Mouse (Mus musculus) cerebellum, adult 2 months (tissue): ENCODE measurements around the gene Zfp697.
"Not testable (repeated sequence)": the region's sequence is repeated elsewhere in the genome, so short reads cannot be mapped to it uniquely, and the experiment has no call there.

Experiments
- CTCF ChIP-seq: fragments of 200-500 bp; IDR thresholded peaks from 2 replicates; pipeline ENCODE4 v1.5.1; 2011; ENCODE audit warnings: low read depth, mild to moderate bottlenecking, control low read depth, low read length, moderate library complexity, borderline replicate concordance; ENCODE audit not compliant: insufficient read depth
- POLR2A ChIP-seq: fragments of 200-500 bp; IDR thresholded peaks from 2 replicates; pipeline ENCODE4 v1.6.1; 2011; ENCODE audit warnings: low read length, control low read depth, borderline replicate concordance; ENCODE audit not compliant: insufficient read depth

DNA sequence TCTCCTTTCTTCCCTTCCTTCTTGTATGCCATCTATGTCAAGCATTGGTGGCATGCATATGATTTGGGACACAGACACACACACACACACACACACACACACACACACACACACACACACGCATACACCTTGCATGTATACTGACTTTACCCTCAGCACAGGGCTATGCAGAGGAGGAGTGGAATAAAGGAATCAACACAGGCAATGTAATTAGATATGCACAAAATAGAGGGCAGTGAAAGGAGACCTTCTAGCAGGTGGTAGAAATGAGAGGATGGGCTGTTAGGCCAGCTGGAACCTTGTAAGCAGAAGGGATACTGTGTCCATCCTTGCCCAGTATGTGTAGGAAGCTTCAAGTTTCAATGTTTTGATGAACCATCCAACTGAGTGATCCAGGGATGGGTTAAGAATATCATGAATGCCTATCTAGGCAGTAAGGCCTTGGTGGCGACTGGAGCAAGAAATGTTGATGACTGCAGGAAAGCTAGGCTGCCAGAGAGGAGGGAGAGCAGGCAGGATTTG lies 232.2 kb downstream of the Zfp697 start:
- not testable (repeated sequence) for TF ChIP-seq CTCF, POLR2A
